Mouse (Mus musculus): ENCODE data around the gene Gm45261. TPM values are rescaled to one million over a fixed set of nuclear protein-coding genes. Genes with fewer than 3 reads are reported as not detected.

Gm45261 gene
- polyA plus RNA-seq (2021; fragmentation: Nextera tagmentation), result not detected in 2 replicates
- long read RNA-seq, experiment 1, result 0 reads
- long read RNA-seq, experiment 2, result 0 reads

DNA sequence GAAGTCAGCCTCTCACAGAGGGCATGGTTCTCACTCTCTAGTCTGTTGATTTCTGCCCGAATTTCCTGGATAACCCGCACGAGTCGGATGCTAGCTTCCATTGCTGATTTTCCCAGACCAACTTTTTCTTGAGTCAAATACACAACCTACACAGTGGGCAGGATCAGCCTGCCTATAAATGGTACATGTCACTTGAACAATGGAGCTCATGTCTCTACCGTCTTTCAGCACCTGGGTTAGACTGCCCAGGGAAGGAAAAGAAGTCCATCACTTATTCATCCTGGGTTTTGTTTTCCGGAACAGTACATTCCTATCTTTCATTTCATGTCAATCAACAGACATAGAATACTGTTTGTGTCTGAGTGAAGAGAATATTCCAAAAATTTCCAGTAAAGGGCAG, at the start of gene Gm45261:
TSS of gene Gm45261 (minus strand) at position 101 of the 400 bp plus-strand sequence.

Other genes starting within 250 kb of the Gm45261 start
- gene Fam124b, start 243.0 kb downstream of the Gm45261 start, polyA plus RNA-seq (2021; fragmentation: Nextera tagmentation), result 0.08 TPM in 1 of 2 replicates, not detected in the other
- gene Cul3, start 121.0 kb downstream of the Gm45261 start, polyA plus RNA-seq (2021; fragmentation: Nextera tagmentation), result 26.3 and 30.4 TPM in 2 replicates